Mouse (Mus musculus): ENCODE measurements around the gene Galnt2.

- TF ChIP-seq POLR2A (IDR thresholded peaks at IDR 0.05; ENCODE audit: borderline replicate concordance, extremely low read depth, low read depth, low read length) (no peak), CTCF (IDR thresholded peaks at IDR 0.05; ENCODE audit: insufficient read depth, low read length) (no peak)
Measured at GRCm38 (mm10) chr8:124229883-124230282, 1.3 kb upstream of the Galnt2 start.
